Mouse (Mus musculus): ENCODE measurements around the gene Emsy. TPM values are rescaled to one million over a fixed set of nuclear protein-coding genes. Genes with fewer than 3 reads are reported as not detected.

The Emsy gene
- polyA plus RNA-seq, 1 experiment from 2014 or later, result 32.3 TPM

DNA sequence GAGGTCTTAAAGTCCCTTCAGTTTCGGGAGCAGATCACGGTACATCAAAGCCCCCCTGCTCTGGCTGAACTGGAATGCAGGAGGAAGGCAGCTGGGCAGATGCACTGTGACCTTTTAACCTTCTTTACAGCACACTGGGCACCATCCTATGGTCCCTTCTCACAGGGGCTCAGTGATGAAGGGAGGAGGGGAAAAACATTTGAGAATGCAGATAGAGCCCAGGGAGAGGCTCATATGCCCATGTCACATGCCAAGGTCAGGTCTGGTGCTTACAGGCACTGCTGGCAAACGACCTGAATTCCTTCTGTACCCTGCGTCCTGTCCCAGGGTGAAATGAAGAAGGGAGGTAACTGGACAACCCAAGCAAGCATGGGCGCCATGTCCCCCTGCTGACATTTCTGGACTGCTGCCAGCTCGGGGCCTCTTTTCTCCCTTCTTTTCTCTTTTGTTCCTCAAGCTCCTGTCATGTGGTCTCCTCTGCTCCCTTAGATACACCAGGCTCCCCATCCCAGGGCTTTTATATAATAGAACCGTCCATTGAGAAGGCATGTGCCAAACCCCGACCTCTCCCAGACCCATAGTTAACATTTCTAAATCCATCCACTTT is 118.5 kb downstream of the Emsy start:
- Histone ChIP-seq H3K27ac (ENCODE audit: low read depth) (peak overlapping the region; percentile 64), H3K36me3 (ENCODE audit: control insufficient read depth, insufficient read depth, low read length) (no peaks in the 10 kb centered on the region), H3K4me1 (replicated peaks; ENCODE audit: control insufficient read depth, insufficient read depth, low read length) (peaks cover 15% of the 10 kb centered on the region), H3K4me3 (ENCODE audit: low read depth, low read length) (no peak overlapping the region), H3K27me3 (replicated peaks; ENCODE audit: control insufficient read depth, insufficient read depth, low read length) (no peaks in the 10 kb centered on the region), H3K9me3 (ENCODE audit: control insufficient read depth, low read length) (no peaks in the 10 kb centered on the region), H3K9ac (ENCODE audit: low read length) (no peak overlapping the region), H3K4me2 (ENCODE audit: low read length) (no peak overlapping the region)
- WGBS, result 46% methylated on average over 8 of the region's 8 CpGs
- ATAC-seq (replicated peaks; ENCODE audit: low FRiP score, low TSS enrichment, low read depth) (no peak), DNase-seq (ENCODE audit: low spot score) (no peak)

DNA sequence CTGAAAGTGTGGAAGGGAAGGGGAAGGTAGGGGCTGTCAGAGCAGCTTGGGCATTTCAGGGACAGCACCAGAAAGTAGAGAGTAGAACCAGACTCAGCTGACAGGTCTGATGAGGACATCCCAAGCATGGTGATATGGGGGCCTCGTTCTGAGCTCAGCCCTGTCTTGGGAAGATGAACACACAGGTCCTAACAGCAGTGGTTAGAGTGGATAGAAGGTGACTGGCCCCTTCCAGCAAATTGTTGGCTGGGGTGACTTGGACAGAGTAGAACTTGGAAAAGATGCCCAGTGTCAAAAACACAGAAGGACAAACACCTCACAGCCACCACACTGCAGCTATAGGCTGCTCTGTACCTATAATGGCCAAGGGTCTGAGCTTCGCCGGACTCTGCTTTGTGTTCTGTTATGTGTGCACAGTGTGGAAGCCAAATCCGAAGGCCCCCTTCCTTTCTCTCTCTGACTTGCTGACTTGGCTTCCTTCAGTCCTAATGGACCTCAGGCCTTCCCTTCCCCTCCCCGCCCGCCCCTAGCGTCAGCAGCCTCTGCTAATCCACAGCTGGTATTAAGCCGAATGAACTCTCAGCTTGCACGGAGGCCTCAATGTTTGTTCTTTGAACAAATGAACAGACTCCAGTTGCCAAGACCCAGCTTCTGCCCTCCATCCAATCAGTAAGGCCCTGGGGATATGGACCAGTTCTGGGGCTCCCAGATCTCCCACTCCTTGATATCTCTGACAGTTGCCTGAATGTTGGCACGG is 119.2 kb downstream of the Emsy start:
- no peak overlapping the region for H3K4me2 ChIP-seq (ENCODE audit: low read length)
- no peak overlapping the region for H3K4me3 ChIP-seq (ENCODE audit: low read depth, low read length)
- H3K27ac ChIP-seq (ENCODE audit: low read depth), result peak overlapping the region; percentile 64
- DNase-seq (ENCODE audit: low spot score) (no peak), ATAC-seq (replicated peaks; ENCODE audit: low FRiP score, low TSS enrichment, low read depth) (0 out of 2 replicates have a peak, but pooled peaks have one; percentile 30)
- H3K4me1 ChIP-seq (replicated peaks; ENCODE audit: control insufficient read depth, insufficient read depth, low read length), result peaks cover 15% of the 10 kb centered on the region
- 37% methylated on average over 10 of the region's 10 CpGs for WGBS
- H3K27me3 ChIP-seq (replicated peaks; ENCODE audit: control insufficient read depth, insufficient read depth, low read length), result no peaks in the 10 kb centered on the region
- no peaks in the 10 kb centered on the region for H3K36me3 ChIP-seq (ENCODE audit: control insufficient read depth, insufficient read depth, low read length)
- H3K9me3 ChIP-seq (ENCODE audit: control insufficient read depth, low read length), result no peaks in the 10 kb centered on the region
- H3K9ac ChIP-seq (ENCODE audit: low read length), result no peak overlapping the region

Other genes with a start within 250 kb of the Emsy start
- gene Gucy2d, start 216.4 kb downstream of the Emsy start, polyA plus RNA-seq (2014; fragmentation: Nextera tagmentation; extraction: Ambion mirVana), result not detected in 2 replicates
- gene Lrrc32, start 167.5 kb downstream of the Emsy start, polyA plus RNA-seq (2014; fragmentation: Nextera tagmentation; extraction: Ambion mirVana), result 13.0 and 14.9 TPM in 2 replicates
- gene Thap12, start 46.3 kb upstream of the Emsy start, polyA plus RNA-seq (2014; fragmentation: Nextera tagmentation; extraction: Ambion mirVana), result 56.5 and 58.8 TPM in 2 replicates
- 3.6 and 3.9 TPM in 2 replicates for gene Wnt11, start 178.3 kb upstream of the Emsy start, polyA plus RNA-seq (2014; fragmentation: Nextera tagmentation; extraction: Ambion mirVana)

Data from intestine, embryonic 14.5 days (tissue).